Mouse (Mus musculus) kidney, postnatal 10 days (tissue): ENCODE data around the gene Ccl19.
"Not testable (repeated sequence)": the region's sequence is repeated elsewhere in the genome, so short reads cannot be mapped to it uniquely, and the experiment has no call there.

Experiments used
- DNase-seq: peaks from one replicate; pipeline ENCODE4 v3.0.0; 2021; ENCODE audit warnings: mixed read lengths

The Ccl19 gene

DNA sequence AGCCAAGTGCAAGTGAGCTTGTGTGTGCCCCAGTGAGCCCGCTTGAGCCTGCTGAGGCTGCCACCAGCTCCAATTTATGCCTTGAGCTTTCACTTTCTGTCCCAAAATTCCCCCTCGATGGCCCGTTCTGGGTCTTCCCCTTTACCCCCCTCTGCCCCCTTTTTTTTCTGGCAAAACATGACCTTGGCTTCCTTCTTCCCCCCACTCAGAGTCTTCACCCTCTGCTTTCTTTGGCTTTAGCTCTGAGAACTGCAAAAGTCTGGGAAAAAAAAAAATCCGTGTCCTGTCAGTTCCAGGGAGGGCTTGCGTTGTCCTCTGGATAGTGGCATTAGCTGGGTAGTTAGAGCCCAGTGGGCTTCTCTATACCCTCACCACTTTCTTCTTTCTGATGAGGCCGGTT lies at the start of gene Ccl19:
Gene Ccl19, minus strand, starts transcription at position 101 of the 400 bp plus-strand sequence.
- not testable (repeated sequence) for DNase-seq

DNA sequence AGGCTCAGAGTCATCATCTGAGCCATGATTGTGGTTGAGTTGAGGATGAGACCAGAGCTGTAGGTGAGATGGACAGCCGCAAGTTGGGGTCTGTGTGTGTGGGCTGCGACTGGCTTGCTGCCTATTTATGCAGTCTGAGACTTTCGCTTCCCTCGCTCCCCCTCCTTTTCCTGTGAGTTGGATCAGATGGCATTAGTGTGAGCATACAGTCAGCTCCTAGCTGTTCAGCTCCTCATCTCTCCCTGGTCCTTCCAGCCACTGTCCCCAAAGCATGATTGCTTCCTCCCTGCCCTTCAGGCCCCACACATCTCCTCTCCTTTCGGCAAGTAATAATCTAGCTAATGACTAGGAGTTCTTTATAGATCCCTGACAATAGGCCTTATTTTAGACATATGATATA lies 17.5 kb upstream of the Ccl19 start, which contains the start of gene Ccl21a:
Gene Ccl21a, minus strand, starts transcription at position 101 of the 400 bp plus-strand sequence.
- DNase-seq, result not testable (repeated sequence)

DNA sequence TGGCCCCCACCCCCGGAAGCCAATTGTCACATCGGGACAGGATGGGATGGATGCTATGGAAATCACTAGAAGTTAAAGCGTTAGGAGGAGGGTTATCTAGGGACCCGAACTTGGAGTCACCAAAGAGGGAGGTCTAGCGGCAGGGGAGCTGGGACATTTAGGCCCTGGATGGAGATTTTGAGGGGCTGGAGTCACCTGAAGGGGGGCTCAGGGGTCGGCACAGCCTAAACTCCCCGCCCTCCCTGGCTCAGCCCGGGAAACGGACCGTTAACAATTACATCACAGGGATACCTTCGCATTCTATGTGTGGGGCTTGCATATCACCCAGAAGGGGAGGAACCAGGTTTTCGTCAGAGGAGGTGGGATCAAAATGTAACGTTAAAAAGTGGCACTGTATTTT lies 21.1 kb downstream of the Ccl19 start, which contains the start of gene 4930578G10Rik:
Gene 4930578G10Rik, plus strand, starts transcription at position 301 of the 400 bp plus-strand sequence.
- not testable (repeated sequence) for DNase-seq
